Mouse (Mus musculus) cerebellum, adult (tissue): ENCODE data around the gene Henmt1.
A peak's percentile ranks its signal among the peaks of the same experiment; 100 is the strongest.

Experiments
- ATAC-seq: cut with Nextera tagmentation; 2 replicates; pipeline ENCODE4 v1.9.2; 2017; ENCODE audit warnings: mild to moderate bottlenecking, moderate library complexity, mixed read lengths; ENCODE audit not compliant: insufficient number of reproducible peaks, low FRiP score, low TSS enrichment

Gene Henmt1

GRCm38 (mm10) chr3:108939573-108939972 lies at the start of gene Henmt1:
Gene Henmt1, plus strand, starts transcription at chr3:108939873.
- no peak for ATAC-seq

- no peak for ATAC-seq
Measured at GRCm38 (mm10) chr3:108889908-108890307, 49.8 kb upstream of the Henmt1 start, which contains the start of gene Fndc7. Gene Fndc7, minus strand, starts transcription at chr3:108890008.

GRCm38 (mm10) chr3:108892080-108892479 lies 47.6 kb upstream of the Henmt1 start:
- ATAC-seq = no peak

- ATAC-seq = no peak
Measured at GRCm38 (mm10) chr3:108892914-108893313, 46.8 kb upstream of the Henmt1 start.

- no peak for ATAC-seq
Measured at GRCm38 (mm10) chr3:108898640-108899039, 41.0 kb upstream of the Henmt1 start.

- no peak for ATAC-seq
Measured at GRCm38 (mm10) chr3:108900147-108900546, 39.5 kb upstream of the Henmt1 start.

- ATAC-seq = no peak
Measured at GRCm38 (mm10) chr3:108900681-108901080, 39.0 kb upstream of the Henmt1 start.

- no peak for ATAC-seq
Measured at GRCm38 (mm10) chr3:108902038-108902437, 37.6 kb upstream of the Henmt1 start.

GRCm38 (mm10) chr3:108902934-108903333 lies 36.7 kb upstream of the Henmt1 start:
- no peak for ATAC-seq

- ATAC-seq = peak; percentile 62
Measured at GRCm38 (mm10) chr3:108910303-108911080, 29.2 kb upstream of the Henmt1 start.

GRCm38 (mm10) chr3:108911081-108911547 lies 28.6 kb upstream of the Henmt1 start:
- ATAC-seq = peak; percentile 43

GRCm38 (mm10) chr3:108911548-108912413 lies 27.9 kb upstream of the Henmt1 start, which contains the start of gene Prpf38b:
Gene Prpf38b, minus strand, starts transcription at chr3:108911727.
- peak; percentile 91 for ATAC-seq

GRCm38 (mm10) chr3:108915999-108916398 lies 23.7 kb upstream of the Henmt1 start:
- ATAC-seq = peak; percentile 62

GRCm38 (mm10) chr3:108916857-108917256 lies 22.8 kb upstream of the Henmt1 start:
- no peak for ATAC-seq

- ATAC-seq = no peak
Measured at GRCm38 (mm10) chr3:108917986-108918385, 21.7 kb upstream of the Henmt1 start.

GRCm38 (mm10) chr3:108918852-108919251 lies 20.8 kb upstream of the Henmt1 start:
- ATAC-seq = no peak

GRCm38 (mm10) chr3:108920442-108921070 lies 19.1 kb upstream of the Henmt1 start:
- ATAC-seq = no peak

- no peak for ATAC-seq
Measured at GRCm38 (mm10) chr3:108921822-108922221, 17.9 kb upstream of the Henmt1 start.

- ATAC-seq = no peak
Measured at GRCm38 (mm10) chr3:108925677-108926076, 14.0 kb upstream of the Henmt1 start.

- ATAC-seq = no peak
Measured at GRCm38 (mm10) chr3:108926308-108926707, 13.4 kb upstream of the Henmt1 start.

GRCm38 (mm10) chr3:108933557-108933956 lies 6.1 kb upstream of the Henmt1 start:
- no peak for ATAC-seq
